Mouse (Mus musculus) liver, embryonic 15.5 days (tissue): ENCODE results near the gene Cacna1s. TPM values are rescaled to one million over a fixed set of nuclear protein-coding genes. Genes with fewer than 3 reads are reported as not detected.

Experiments used
- ATAC-seq: fragments of 200-750 bp; cut with Nextera tagmentation; 2 replicates; pipeline ENCODE4 v1.8.0; 2017; ENCODE audit warnings: moderate number of reproducible peaks, mild to moderate bottlenecking, moderate library complexity; ENCODE audit not compliant: insufficient read depth
- H3K27ac ChIP-seq: fragments of 300-500 bp; sonication (generic); replicated peaks from 2 replicates; pipeline ENCODE4 v1.5.1; 2015; ENCODE audit warnings: mild to moderate bottlenecking, inconsistent platforms
- H3K27me3 ChIP-seq: fragments of 300-500 bp; sonication (generic); 2 replicates; pipeline ENCODE4 v1.6.1; 2015; ENCODE audit warnings: mild to moderate bottlenecking, inconsistent platforms
- H3K36me3 ChIP-seq: fragments of 300-500 bp; sonication (generic); replicated peaks from 2 replicates; pipeline ENCODE4 v1.6.1; 2015; ENCODE audit warnings: moderate library complexity, mild to moderate bottlenecking, inconsistent platforms
- H3K4me1 ChIP-seq: fragments of 300-500 bp; sonication (generic); replicated peaks from 2 replicates; pipeline ENCODE4 v1.6.1; 2015; ENCODE audit warnings: inconsistent platforms
- H3K4me2 ChIP-seq: fragments of 300-500 bp; sonication (generic); 2 replicates; pipeline ENCODE4 v1.6.1; 2015; ENCODE audit warnings: moderate library complexity, mild to moderate bottlenecking, inconsistent platforms
- H3K4me3 ChIP-seq: fragments of 300-500 bp; sonication (generic); replicated peaks from 2 replicates; pipeline ENCODE4 v1.5.1; 2015; ENCODE audit warnings: mild to moderate bottlenecking, inconsistent platforms
- H3K9ac ChIP-seq: fragments of 300-500 bp; sonication (generic); 2 replicates; pipeline ENCODE4 v1.6.1; 2015; ENCODE audit warnings: moderate library complexity, mild to moderate bottlenecking, inconsistent platforms
- H3K9me3 ChIP-seq: fragments of 300-500 bp; sonication (generic); replicated peaks from 2 replicates; pipeline ENCODE4 v1.6.1; 2016; ENCODE audit warnings: inconsistent platforms
- WGBS: fragments of 180-500 bp; shearing (Covaris S2); methylation state at CpG from one replicate; pipeline ENCODE4 v1.1.7; 2015; ENCODE audit warnings: mixed read lengths; ENCODE audit not compliant: insufficient replicate concordance; 5-methylcytosine and 5-hydroxymethylcytosine counted together
- polyA plus RNA-seq: library from polyadenylated mRNA; unstranded; fragments of >200 nt; fragmentation: Nextera tagmentation; extraction: Ambion mirVana; gene quantifications from 2 replicates; pipeline ENCODE4 v1.2.1, GENCODE M21; 2015

Cacna1s gene
- polyA plus RNA-seq, 1 experiment from 2014 or later, result 0.52 TPM

DNA sequence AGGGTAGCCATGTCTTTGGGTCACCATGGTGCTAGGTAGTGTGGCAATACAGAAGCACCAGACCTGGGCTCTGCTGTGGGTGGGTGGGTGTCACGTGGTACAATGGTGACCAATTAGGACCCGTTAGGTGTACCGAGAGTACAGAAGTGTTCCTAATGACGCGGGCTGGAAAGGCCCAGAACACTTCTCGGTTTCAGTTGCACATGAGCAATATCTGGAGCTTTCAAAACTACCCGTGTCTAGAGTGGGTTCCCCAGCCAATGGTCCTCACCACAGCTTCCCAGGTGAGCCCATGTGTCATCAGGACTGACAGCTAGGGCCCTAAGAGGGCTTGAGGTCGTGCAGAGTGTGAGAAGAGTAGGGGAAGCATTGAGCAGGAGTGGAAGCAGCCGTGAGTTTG is 64.5 kb downstream of the Cacna1s start:
- Histone ChIP-seq H3K27ac (no peak overlapping the region), H3K27me3 (peaks cover 3% of the 10 kb centered on the region; the same call in 1 of the 2 replicates), H3K4me1 (peaks cover 15% of the 10 kb centered on the region), H3K4me3 (no peak overlapping the region), H3K9ac (no peak overlapping the region), H3K9me3 (no peaks in the 10 kb centered on the region), H3K36me3 (no peaks in the 10 kb centered on the region), H3K4me2 (no peak overlapping the region)
- ATAC-seq, result no peak
- WGBS, result 71% methylated on average over 9 of the region's 9 CpGs

DNA sequence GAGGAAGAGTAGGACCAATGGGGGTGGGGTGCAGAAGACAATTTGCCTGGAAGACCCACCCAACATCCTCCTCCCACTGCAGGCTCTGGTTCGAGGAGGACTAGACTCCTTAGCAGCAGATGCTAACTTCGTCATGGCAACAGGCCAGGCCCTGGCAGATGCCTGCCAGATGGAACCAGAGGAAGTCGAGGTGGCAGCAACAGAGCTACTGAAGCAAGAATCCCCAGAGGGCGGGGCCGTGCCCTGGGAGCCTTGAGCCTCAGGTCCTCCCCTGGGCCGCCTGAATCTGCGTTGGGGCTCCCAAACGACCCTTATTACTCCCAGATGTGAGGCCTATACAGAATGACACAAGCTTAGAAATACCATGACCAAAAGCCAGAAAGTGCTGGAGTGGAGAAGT is 66.3 kb downstream of the Cacna1s start:
- no peak overlapping the region for H3K4me3 ChIP-seq
- peaks cover 15% of the 10 kb centered on the region for H3K4me1 ChIP-seq
- H3K27ac ChIP-seq, result no peak overlapping the region
- no peaks in the 10 kb centered on the region for H3K9me3 ChIP-seq
- H3K27me3 ChIP-seq, result peaks cover 3% of the 10 kb centered on the region; the same call in 1 of the 2 replicates
- H3K9ac ChIP-seq, result no peak overlapping the region
- no peaks in the 10 kb centered on the region for H3K36me3 ChIP-seq
- ATAC-seq, result no peak
- WGBS, result 47% methylated on average over 8 of the region's 8 CpGs
- no peak overlapping the region for H3K4me2 ChIP-seq

DNA sequence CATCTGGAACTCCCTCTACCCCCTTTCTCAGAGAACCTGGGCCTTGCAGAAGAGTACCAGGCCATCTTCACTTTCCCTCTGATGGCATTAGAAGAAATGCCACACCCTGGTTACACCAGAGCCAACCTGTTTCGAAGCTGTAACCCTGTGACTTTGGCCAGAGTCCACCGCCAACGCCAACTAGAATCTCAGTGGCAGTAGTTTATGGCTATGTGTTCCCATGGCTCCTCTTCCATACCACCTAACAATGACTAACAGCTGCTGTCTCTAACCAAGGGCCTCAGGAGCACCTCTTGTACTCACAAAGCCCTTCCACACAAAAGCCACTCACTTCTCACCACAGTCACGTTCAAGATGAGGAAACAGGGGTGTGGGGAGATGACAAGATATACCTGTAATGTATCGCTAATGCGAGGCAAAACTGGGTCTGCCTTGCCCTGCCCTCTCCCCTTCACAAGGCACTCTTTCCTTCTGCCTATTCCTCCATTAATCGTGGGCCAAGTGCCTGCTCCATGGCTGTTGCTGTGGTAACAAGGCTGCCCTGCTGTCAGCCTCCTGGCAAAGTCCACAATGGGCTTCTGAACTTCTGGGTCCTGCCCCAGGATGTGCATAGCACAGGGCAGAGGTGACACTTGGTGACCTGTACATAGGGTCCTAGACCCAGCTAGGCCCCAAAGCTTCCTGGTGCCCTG is 67.2 kb downstream of the Cacna1s start:
- no peak overlapping the region for H3K4me3 ChIP-seq
- H3K27ac ChIP-seq, result no peak overlapping the region
- no peaks in the 10 kb centered on the region for H3K9me3 ChIP-seq
- peaks cover 3% of the 10 kb centered on the region; the same call in 1 of the 2 replicates for H3K27me3 ChIP-seq
- no peak overlapping the region for H3K4me2 ChIP-seq
- 63% methylated on average over 7 of the region's 7 CpGs for WGBS
- no peak overlapping the region for H3K9ac ChIP-seq
- H3K36me3 ChIP-seq, result no peaks in the 10 kb centered on the region
- no peak for ATAC-seq
- H3K4me1 ChIP-seq, result peaks cover 15% of the 10 kb centered on the region

DNA sequence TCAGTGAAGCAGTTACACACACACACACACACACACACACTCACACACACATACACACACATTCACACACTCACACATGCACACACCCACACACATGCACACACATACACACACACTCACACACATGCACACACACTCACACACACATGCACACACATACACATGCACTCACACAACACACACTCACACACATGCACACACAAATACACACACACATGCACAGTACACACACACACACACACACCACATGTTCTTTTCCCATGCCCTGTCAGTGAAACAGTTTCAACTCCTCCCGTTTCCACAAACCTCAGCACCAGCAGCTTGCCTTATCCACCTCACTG is 67.7 kb downstream of the Cacna1s start:
- Histone ChIP-seq H3K9ac (no peak overlapping the region), H3K4me1 (peaks cover 15% of the 10 kb centered on the region), H3K27ac (no peak overlapping the region), H3K27me3 (peaks cover 3% of the 10 kb centered on the region; the same call in 1 of the 2 replicates), H3K36me3 (no peaks in the 10 kb centered on the region), H3K4me2 (no peak overlapping the region), H3K9me3 (no peaks in the 10 kb centered on the region), H3K4me3 (no peak overlapping the region)
- ATAC-seq, result no peak
- 11% methylated on average over 1 of the region's 1 CpGs for WGBS

DNA sequence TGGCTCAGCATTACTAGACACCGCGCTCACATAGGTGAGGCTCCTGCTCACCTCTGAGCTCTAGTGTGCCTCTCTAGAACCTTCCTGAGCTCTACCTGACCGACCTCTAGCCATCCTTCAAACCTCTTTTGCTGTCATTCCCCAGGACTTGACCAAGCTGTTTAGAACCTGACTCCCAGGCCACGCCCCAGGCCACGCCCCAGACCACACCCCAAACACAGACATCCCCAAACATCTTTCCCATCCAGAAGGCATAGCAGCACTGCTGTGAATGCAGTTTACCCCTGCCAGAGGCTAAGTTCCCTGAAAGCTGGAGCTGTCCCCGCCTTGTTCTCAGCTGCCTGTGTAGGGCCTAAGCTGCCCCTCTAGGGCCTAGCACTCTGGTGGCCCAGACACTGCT is 68.2 kb downstream of the Cacna1s start:
- Histone ChIP-seq H3K4me2 (no peak overlapping the region), H3K27me3 (peaks cover 3% of the 10 kb centered on the region; the same call in 1 of the 2 replicates), H3K4me1 (peaks cover 15% of the 10 kb centered on the region), H3K4me3 (no peak overlapping the region), H3K36me3 (no peaks in the 10 kb centered on the region), H3K27ac (no peak overlapping the region), H3K9me3 (no peaks in the 10 kb centered on the region), H3K9ac (no peak overlapping the region)
- WGBS, result 39% methylated on average over 6 of the region's 6 CpGs
- ATAC-seq, result no peak

DNA sequence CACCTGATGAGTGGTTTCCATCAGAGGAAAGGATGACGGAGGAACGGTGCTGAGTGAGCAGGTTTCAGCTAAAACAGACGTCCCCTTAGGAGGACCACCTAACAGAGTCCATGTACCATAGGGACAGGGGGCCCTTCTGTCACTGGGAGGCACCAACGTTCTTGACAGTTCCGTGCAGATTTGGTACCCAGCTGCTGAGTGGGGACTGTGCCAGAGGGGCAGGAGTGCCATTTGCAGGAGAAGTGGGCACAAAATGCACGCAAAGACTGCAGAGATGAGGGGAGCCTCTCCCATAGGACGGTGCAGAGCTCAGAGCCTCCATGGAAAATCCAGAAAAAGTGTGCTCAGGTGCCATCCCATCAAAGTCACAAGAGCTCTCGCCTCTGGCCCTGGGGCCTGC is 69.5 kb downstream of the Cacna1s start:
- no peak overlapping the region for H3K9ac ChIP-seq
- H3K4me1 ChIP-seq, result peaks cover 22% of the 10 kb centered on the region
- H3K4me2 ChIP-seq, result no peak overlapping the region
- no peak for ATAC-seq
- H3K9me3 ChIP-seq, result no peaks in the 10 kb centered on the region
- no peak overlapping the region for H3K27ac ChIP-seq
- H3K36me3 ChIP-seq, result no peaks in the 10 kb centered on the region
- 67% methylated on average over 8 of the region's 8 CpGs for WGBS
- no peak overlapping the region for H3K4me3 ChIP-seq
- peaks cover 3% of the 10 kb centered on the region; the same call in 1 of the 2 replicates for H3K27me3 ChIP-seq

DNA sequence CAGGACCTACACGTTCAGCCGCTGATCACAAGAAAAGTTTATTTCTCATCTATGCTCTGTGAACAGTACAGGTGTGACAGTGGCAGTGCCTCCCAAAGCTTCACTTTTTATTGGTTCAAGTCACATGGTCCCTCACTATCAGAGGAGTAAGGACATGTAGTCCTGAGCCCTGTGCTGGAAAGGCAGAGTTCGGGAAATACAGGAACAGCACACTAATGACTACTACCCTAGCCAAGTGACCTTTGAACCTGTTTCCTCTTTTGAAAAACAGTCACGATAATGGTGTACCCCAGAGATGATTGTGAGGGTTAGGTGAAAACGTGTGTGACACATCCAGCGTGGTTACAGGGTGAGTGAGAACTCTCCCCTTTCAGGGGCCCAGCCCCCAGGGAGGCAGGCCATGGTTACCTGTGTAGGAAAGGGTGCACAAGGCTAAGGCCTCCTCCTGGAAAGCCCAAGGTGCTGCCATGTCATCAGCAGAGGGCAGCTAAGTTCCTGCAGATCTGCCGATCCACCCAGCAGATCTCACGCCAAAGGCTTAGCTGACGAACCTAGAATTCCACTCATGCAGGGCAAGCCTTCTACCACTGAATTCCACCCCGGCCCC is 73.7 kb downstream of the Cacna1s start:
- 54% methylated on average over 10 of the region's 10 CpGs for WGBS

DNA sequence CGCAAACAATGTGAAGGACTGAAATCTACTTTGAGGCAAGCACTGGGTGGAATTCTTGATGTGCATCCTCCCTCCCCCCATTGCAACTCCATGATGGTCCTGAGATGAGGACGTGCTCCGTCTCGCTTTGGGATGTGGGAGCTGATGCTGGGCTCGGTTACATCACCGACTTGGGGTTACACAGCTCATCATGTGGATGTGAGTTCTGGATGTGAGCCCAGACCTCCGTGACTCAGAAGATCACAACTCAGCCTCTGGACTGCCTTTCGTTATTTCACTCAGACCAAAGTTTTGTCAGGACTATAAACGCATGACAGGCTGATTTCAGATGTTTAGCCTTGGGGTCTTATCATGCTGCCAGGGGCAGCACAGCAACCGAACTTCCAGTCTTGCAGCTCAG is 74.3 kb downstream of the Cacna1s start:
- Histone ChIP-seq H3K9me3 (no peaks in the 10 kb centered on the region), H3K9ac (no peak overlapping the region), H3K27me3 (peaks cover 19% of the 10 kb centered on the region), H3K36me3 (no peaks in the 10 kb centered on the region), H3K27ac (no peak overlapping the region), H3K4me3 (no peak overlapping the region), H3K4me2 (no peak overlapping the region), H3K4me1 (peaks cover 44% of the 10 kb centered on the region)
- WGBS, result 51% methylated on average over 10 of the region's 10 CpGs
- ATAC-seq, result no peak

More for the DNA sequence above, 73.7 kb downstream of the Cacna1s start:
- H3K4me1 ChIP-seq, result peaks cover 38% of the 10 kb centered on the region
- H3K36me3 ChIP-seq, result no peaks in the 10 kb centered on the region
- no peak overlapping the region for H3K4me3 ChIP-seq
- no peaks in the 10 kb centered on the region for H3K9me3 ChIP-seq
- no peak overlapping the region for H3K4me2 ChIP-seq
- H3K27me3 ChIP-seq, result peaks cover 12% of the 10 kb centered on the region
- no peak for ATAC-seq
- no peak overlapping the region for H3K9ac ChIP-seq
- H3K27ac ChIP-seq, result no peak overlapping the region

DNA sequence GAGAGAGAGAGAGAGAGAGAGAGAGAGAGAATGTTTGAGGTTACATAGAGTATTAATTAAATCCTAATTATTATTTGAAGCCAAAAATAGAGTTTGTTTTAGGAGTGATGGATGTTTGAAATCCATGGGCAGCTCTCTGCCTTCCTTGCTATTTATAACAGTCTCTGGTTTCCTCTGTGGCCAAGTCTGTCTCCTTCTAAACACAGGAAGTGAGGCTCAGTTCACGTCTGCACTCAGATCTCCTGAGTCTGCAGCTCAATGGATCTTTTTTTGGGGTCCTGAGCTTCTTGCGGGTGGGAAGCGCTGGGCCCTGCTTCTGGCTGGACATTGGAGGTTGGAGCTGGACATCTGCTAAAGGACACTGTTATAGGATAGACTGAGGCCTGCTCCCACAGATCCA is 75.3 kb downstream of the Cacna1s start:
- peaks cover 28% of the 10 kb centered on the region for H3K27me3 ChIP-seq
- ATAC-seq, result no peak
- H3K9ac ChIP-seq, result no peak overlapping the region
- no peak overlapping the region for H3K27ac ChIP-seq
- H3K9me3 ChIP-seq, result no peaks in the 10 kb centered on the region
- no peak overlapping the region for H3K4me3 ChIP-seq
- H3K4me1 ChIP-seq, result peaks cover 54% of the 10 kb centered on the region
- WGBS, result 26% methylated on average over 3 of the region's 3 CpGs
- H3K4me2 ChIP-seq, result no peak overlapping the region
- no peaks in the 10 kb centered on the region for H3K36me3 ChIP-seq

DNA sequence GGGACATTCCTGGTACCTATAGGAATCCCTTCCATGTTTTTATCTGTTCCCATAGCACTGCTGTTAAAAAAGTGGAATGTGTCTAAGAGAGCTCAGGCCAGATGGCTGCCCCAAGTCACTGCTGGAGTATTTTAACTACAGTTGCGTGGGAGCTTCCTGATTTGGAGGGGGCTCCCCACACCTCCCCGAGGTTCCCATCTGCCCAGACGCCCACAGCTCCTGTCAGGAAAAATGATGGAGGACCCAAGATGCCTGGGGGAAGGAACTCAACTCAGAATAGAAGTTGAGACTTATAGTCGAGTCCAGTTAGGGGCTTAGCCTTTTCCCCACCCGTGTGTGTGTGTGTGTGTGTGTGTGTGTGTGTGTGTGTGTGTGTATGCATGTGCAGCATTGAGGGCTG is 75.9 kb downstream of the Cacna1s start:
- WGBS, result 31% methylated on average over 5 of the region's 5 CpGs
- Histone ChIP-seq H3K27ac (no peak overlapping the region), H3K4me3 (no peak overlapping the region), H3K9ac (no peak overlapping the region), H3K36me3 (no peaks in the 10 kb centered on the region), H3K9me3 (no peaks in the 10 kb centered on the region), H3K27me3 (peaks cover 29% of the 10 kb centered on the region), H3K4me2 (no peak overlapping the region), H3K4me1 (peaks cover 60% of the 10 kb centered on the region)
- no peak for ATAC-seq

DNA sequence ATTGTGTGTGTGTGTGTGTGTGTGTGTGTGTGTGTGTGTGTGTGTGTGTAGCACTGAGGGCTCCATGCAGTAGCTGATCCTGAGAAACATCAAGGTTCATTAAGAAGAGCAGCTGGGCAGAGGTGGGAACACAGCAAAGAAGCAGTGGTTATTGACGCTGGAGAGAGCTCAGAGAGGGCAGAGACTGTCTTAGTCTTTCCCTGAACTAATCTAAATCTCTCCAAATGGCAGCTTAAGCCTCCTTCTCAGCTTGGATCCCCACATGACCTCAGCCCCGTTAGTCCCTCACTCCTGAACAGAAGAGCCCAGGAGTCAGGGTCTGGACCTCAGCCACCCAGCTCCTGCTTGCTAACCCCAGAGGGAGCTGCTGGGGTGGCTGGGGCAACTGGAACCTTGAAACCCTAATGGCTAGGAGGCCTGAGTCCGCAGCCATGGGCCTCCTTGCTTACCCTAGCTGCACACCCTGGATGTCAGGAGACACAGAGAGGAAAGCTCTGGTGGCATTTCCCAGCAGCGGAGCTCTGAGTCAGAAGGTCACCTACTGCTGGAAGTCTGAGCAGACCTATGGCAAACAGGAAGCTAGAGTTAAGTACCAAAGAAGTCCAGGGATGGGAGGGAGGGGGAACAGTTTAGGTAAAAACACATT is 76.5 kb downstream of the Cacna1s start:
- Histone ChIP-seq H3K4me3 (no peak overlapping the region), H3K9ac (no peak overlapping the region), H3K27ac (no peak overlapping the region), H3K36me3 (no peaks in the 10 kb centered on the region), H3K27me3 (peaks cover 29% of the 10 kb centered on the region), H3K4me1 (peaks cover 66% of the 10 kb centered on the region), H3K4me2 (no peak overlapping the region), H3K9me3 (no peaks in the 10 kb centered on the region)
- WGBS, result 44% methylated on average over 4 of the region's 4 CpGs
- ATAC-seq, result no peak
